Mouse (Mus musculus) ovary, postnatal 14 days (tissue): ENCODE data around the gene Cant1.
A peak's percentile ranks its signal among the peaks of the same experiment; 100 is the strongest.

Experiments used
- DNase-seq: peaks from one replicate; pipeline ENCODE4 v3.0.0; 2022; ENCODE audit warnings: low spot score

Gene Cant1

GRCm38 (mm10) chr11:118418834-118419504 lies at the start of gene Cant1:
Gene Cant1, minus strand, starts transcription at chr11:118419086.
- peak; percentile 91 for DNase-seq

- DNase-seq: no peak
These were observed 48.7 kb upstream of the Cant1 start for GRCm38 (mm10) chr11:118467441-118468035.

- no peak for DNase-seq
These were observed 41.4 kb upstream of the Cant1 start for GRCm38 (mm10) chr11:118460280-118460679.

GRCm38 (mm10) chr11:118459536-118459935 lies 40.6 kb upstream of the Cant1 start:
- DNase-seq: no peak

GRCm38 (mm10) chr11:118459051-118459450 lies 40.2 kb upstream of the Cant1 start:
- DNase-seq: no peak

GRCm38 (mm10) chr11:118456937-118457336 lies 38.1 kb upstream of the Cant1 start:
- no peak for DNase-seq

- no peak for DNase-seq
These were observed 36.9 kb upstream of the Cant1 start for GRCm38 (mm10) chr11:118455788-118456187.

GRCm38 (mm10) chr11:118453886-118454671 lies 35.2 kb upstream of the Cant1 start:
- no peak for DNase-seq

- DNase-seq: no peak
These were observed 34.1 kb upstream of the Cant1 start for GRCm38 (mm10) chr11:118452955-118453354.

- DNase-seq: no peak
These were observed 32.3 kb upstream of the Cant1 start for GRCm38 (mm10) chr11:118451211-118451610.

- DNase-seq: no peak
These were observed 29.5 kb upstream of the Cant1 start for GRCm38 (mm10) chr11:118448385-118448784.

- no peak for DNase-seq
These were observed 28.5 kb upstream of the Cant1 start for GRCm38 (mm10) chr11:118447346-118447745.

- peak; percentile 63 for DNase-seq
These were observed 27.0 kb upstream of the Cant1 start for GRCm38 (mm10) chr11:118445843-118446242.

GRCm38 (mm10) chr11:118443201-118443970 lies 24.5 kb upstream of the Cant1 start:
- peak; percentile 76 for DNase-seq

GRCm38 (mm10) chr11:118442691-118443090 lies 23.8 kb upstream of the Cant1 start:
- no peak for DNase-seq

GRCm38 (mm10) chr11:118438665-118439414 lies 20.0 kb upstream of the Cant1 start:
- no peak for DNase-seq

GRCm38 (mm10) chr11:118436471-118436935 lies 17.6 kb upstream of the Cant1 start:
- no peak for DNase-seq

- no peak for DNase-seq
These were observed 15.2 kb upstream of the Cant1 start for GRCm38 (mm10) chr11:118434093-118434492.

GRCm38 (mm10) chr11:118433398-118433868 lies 14.5 kb upstream of the Cant1 start:
- no peak for DNase-seq

- no peak for DNase-seq
These were observed 12.4 kb upstream of the Cant1 start for GRCm38 (mm10) chr11:118431100-118431948.
